ENCODE assay signal across 9 mouse cellular contexts in genomic region chr15:69575611-69576153, GRCm38 (mm10).
DNase-seq lines count a peak whose midpoint lies in the region; ATAC-seq lines count a peak whose summit lies in the region.
"Had no signal": no experiment of that assay in that cellular context is flagged by ENCODE, and none has a peak within 500 bp of the region (broad histone marks: within the 10 kb centered on the region; RNA-seq: fewer than 3 reads in every experiment).

No protein-coding gene starts in this region.

- no peak overlapping the region for H3K27ac ChIP-seq in embryonic facial prominence, embryonic 10.5 days (replicated peaks)
- H3K27ac ChIP-seq in hindbrain, embryonic 15.5 days (replicated peaks), result 0 out of 2 replicates have a peak overlapping the region, but pooled peaks have one; percentile 6
- peak overlapping the region; percentile 45; the same call in 1 of the 2 replicates for H3K27ac ChIP-seq in neural tube, embryonic 15.5 days (replicated peaks)
- H3K27ac ChIP-seq: heart, embryonic 15.5 days had no signal

- H3K4me3 ChIP-seq in embryonic facial prominence, embryonic 10.5 days, result no peak overlapping the region
- no peak overlapping the region for H3K4me3 ChIP-seq in hindbrain, embryonic 15.5 days
- H3K4me3 ChIP-seq in neural tube, embryonic 15.5 days (replicated peaks), result no peak overlapping the region
- H3K4me3 ChIP-seq: heart, embryonic 15.5 days had no signal

- H3K27me3 ChIP-seq in embryonic facial prominence, embryonic 10.5 days (replicated peaks; ENCODE audit: low read depth, poor library complexity, severe bottlenecking), result no peaks in the 10 kb centered on the region
- H3K27me3 ChIP-seq in hindbrain, embryonic 15.5 days, result no peaks in the 10 kb centered on the region
- H3K27me3 ChIP-seq in neural tube, embryonic 15.5 days (replicated peaks), result no peaks in the 10 kb centered on the region
- H3K27me3 ChIP-seq: heart, embryonic 15.5 days had no signal

- ATAC-seq in hindbrain, embryonic 15.5 days (ENCODE audit: low FRiP score, low read depth), result peak; percentile 81
- peak; percentile 66; the same call in 1 of the 2 replicates for ATAC-seq in neural tube, embryonic 15.5 days (ENCODE audit: low FRiP score)
- ATAC-seq in erythroblast, adult 5-6 weeks (replicated peaks; ENCODE audit: low FRiP score, poor library complexity, severe bottlenecking), result no peak

- H3K4me2 ChIP-seq in hindbrain, embryonic 15.5 days, result no peak overlapping the region
- no peak overlapping the region for H3K4me2 ChIP-seq in neural tube, embryonic 15.5 days
- H3K4me2 ChIP-seq: heart, embryonic 15.5 days had no signal

- H3K9ac ChIP-seq in hindbrain, embryonic 15.5 days, result no peak overlapping the region
- H3K9ac ChIP-seq in neural tube, embryonic 15.5 days (replicated peaks), result no peak overlapping the region
- H3K9ac ChIP-seq: heart, embryonic 15.5 days had no signal

- H3K4me1 ChIP-seq in embryonic facial prominence, embryonic 10.5 days, result peaks cover 19% of the 10 kb centered on the region
- peaks cover 5% of the 10 kb centered on the region for H3K4me1 ChIP-seq in hindbrain, embryonic 15.5 days (replicated peaks)
- H3K4me1 ChIP-seq in neural tube, embryonic 15.5 days, result peaks cover 5% of the 10 kb centered on the region; the same call in 1 of the 2 replicates
- H3K4me1 ChIP-seq: heart, embryonic 15.5 days had no signal

- 33% methylated on average over 4 of the region's 4 CpGs for WGBS in embryonic facial prominence, embryonic 10.5 days
- 11% methylated on average over 4 of the region's 4 CpGs for WGBS in hindbrain, embryonic 15.5 days
- 16% methylated on average over 4 of the region's 4 CpGs for WGBS in neural tube, embryonic 15.5 days

- DNase-seq in right cerebral cortex, postnatal 4 days, result peak; percentile 2
- no peak for DNase-seq in right cerebral cortex, postnatal 36 days (ENCODE audit: low spot score in 2 of 2)
- DNase-seq in embryonic facial prominence, embryonic 10.5 days (ENCODE audit: low spot score), result peak; percentile 51
- peak; percentile 4 for DNase-seq in liver
- no peak for DNase-seq in urinary bladder, adult 18-20 months (ENCODE audit: low spot score in 2 of 2)

- H3K36me3 ChIP-seq in embryonic facial prominence, embryonic 10.5 days (replicated peaks), result no peaks in the 10 kb centered on the region
- H3K36me3 ChIP-seq in hindbrain, embryonic 15.5 days, result no peaks in the 10 kb centered on the region
- H3K36me3 ChIP-seq in neural tube, embryonic 15.5 days, result no peaks in the 10 kb centered on the region
- H3K36me3 ChIP-seq: heart, embryonic 15.5 days had no signal

- H3K9me3 ChIP-seq in embryonic facial prominence, embryonic 10.5 days, result no peaks in the 10 kb centered on the region
- no peaks in the 10 kb centered on the region for H3K9me3 ChIP-seq in hindbrain, embryonic 15.5 days
- no peaks in the 10 kb centered on the region for H3K9me3 ChIP-seq in neural tube, embryonic 15.5 days (replicated peaks)
- H3K9me3 ChIP-seq: heart, embryonic 15.5 days had no signal

Comparison
In these comparisons a context has a peak if more than half of its experiments do, and no peak if none do; other contexts are left out.
1. DNase-seq: peak in right cerebral cortex, postnatal 4 days (single experiment), embryonic facial prominence, embryonic 10.5 days (single experiment) and liver (single experiment); none in right cerebral cortex, postnatal 36 days (0 of 2) and urinary bladder, adult 18-20 months (0 of 2).